Mouse (Mus musculus) heart, embryonic 12.5 days (tissue): ENCODE measurements around the gene Il21r. TPM values are rescaled to one million over a fixed set of nuclear protein-coding genes. Genes with fewer than 3 reads are reported as not detected.

Experiments used
- ATAC-seq: fragments of 200-750 bp; cut with Nextera tagmentation; 2 replicates; pipeline ENCODE4 v1.8.0; 2017; ENCODE audit warnings: moderate TSS enrichment, moderate library complexity; ENCODE audit not compliant: insufficient number of reproducible peaks, low FRiP score
- H3K27ac ChIP-seq: fragments of 300-500 bp; sonication (generic); 2 replicates; pipeline ENCODE4 v1.5.1; 2016; ENCODE audit warnings: mild to moderate bottlenecking, moderate library complexity; ENCODE audit not compliant: poor library complexity, severe bottlenecking
- H3K27me3 ChIP-seq: fragments of 300-500 bp; sonication (generic); replicated peaks from 2 replicates; pipeline ENCODE4 v1.6.1; 2016; ENCODE audit warnings: mild to moderate bottlenecking, moderate library complexity
- H3K36me3 ChIP-seq: fragments of 300-500 bp; sonication (generic); 2 replicates; pipeline ENCODE4 v1.6.1; 2016; ENCODE audit warnings: mild to moderate bottlenecking, moderate library complexity
- H3K4me1 ChIP-seq: fragments of 300-500 bp; sonication (generic); replicated peaks from 2 replicates; pipeline ENCODE4 v1.6.1; 2016; ENCODE audit warnings: mild to moderate bottlenecking
- H3K4me2 ChIP-seq: fragments of 300-500 bp; sonication (generic); 2 replicates; pipeline ENCODE4 v1.6.1; 2016; ENCODE audit warnings: mild to moderate bottlenecking, moderate library complexity
- H3K4me3 ChIP-seq: fragments of 300-500 bp; sonication (generic); 2 replicates; pipeline ENCODE4 v1.5.1; 2016; ENCODE audit warnings: mild to moderate bottlenecking
- H3K9ac ChIP-seq: fragments of 300-500 bp; sonication (generic); 2 replicates; pipeline ENCODE4 v1.6.1; 2016; ENCODE audit warnings: mild to moderate bottlenecking, moderate library complexity
- H3K9me3 ChIP-seq: fragments of 300-500 bp; sonication (generic); replicated peaks from 2 replicates; pipeline ENCODE4 v1.6.1; 2016; ENCODE audit warnings: mild to moderate bottlenecking, moderate library complexity
- WGBS: fragments of 180-500 bp; shearing (Covaris S2); methylation state at CpG from one replicate; pipeline ENCODE4 v1.1.7; 2016; 5-methylcytosine and 5-hydroxymethylcytosine counted together
- polyA plus RNA-seq: library from polyadenylated mRNA; unstranded; fragments of >200 nt; fragmentation: Nextera tagmentation; extraction: Ambion mirVana; gene quantifications from 2 replicates; pipeline ENCODE4 v1.2.1, GENCODE M21; 2016

Il21r gene
- polyA plus RNA-seq: 0.18 and 0.23 TPM in 2 replicates

DNA sequence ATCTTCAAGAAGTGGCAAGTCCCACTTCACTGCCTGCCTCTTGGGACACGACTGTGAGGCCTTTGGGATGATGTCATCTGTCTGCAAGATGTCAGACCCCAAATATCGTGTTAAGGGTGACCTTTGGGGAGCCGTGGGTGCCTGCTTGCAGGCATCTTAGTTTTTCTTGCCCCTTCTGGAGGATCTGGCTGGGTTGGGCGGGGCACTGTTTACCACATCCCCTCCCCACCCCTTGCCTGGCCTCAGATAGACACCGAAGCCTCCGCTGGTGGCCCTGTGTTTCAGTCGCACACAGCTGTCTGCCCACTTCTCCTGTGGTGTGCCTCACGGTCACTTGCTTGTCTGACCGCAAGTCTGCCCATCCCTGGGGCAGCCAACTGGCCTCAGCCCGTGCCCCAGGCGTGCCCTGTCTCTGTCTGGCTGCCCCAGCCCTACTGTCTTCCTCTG is at the start of gene Il21r:
TSS of gene Il21r (plus strand) at position 245 of the 447 bp plus-strand sequence.
- ATAC-seq: no peak
- WGBS: 57% methylated on average over 11 of the region's 11 CpGs
- no peak within 1 kb of the TSS for H3K4me2 ChIP-seq
- no peak within 1 kb of the TSS for H3K9ac ChIP-seq
- H3K4me3 ChIP-seq: no peak within 1 kb of the TSS
- H3K4me1 ChIP-seq: peaks cover 14% of the 10 kb centered on the region
- H3K9me3 ChIP-seq: no peaks in the 10 kb centered on the region
- H3K27me3 ChIP-seq: no peaks in the 10 kb centered on the region
- H3K27ac ChIP-seq: no peak within 1 kb of the TSS
- no peaks in the 10 kb centered on the region for H3K36me3 ChIP-seq

DNA sequence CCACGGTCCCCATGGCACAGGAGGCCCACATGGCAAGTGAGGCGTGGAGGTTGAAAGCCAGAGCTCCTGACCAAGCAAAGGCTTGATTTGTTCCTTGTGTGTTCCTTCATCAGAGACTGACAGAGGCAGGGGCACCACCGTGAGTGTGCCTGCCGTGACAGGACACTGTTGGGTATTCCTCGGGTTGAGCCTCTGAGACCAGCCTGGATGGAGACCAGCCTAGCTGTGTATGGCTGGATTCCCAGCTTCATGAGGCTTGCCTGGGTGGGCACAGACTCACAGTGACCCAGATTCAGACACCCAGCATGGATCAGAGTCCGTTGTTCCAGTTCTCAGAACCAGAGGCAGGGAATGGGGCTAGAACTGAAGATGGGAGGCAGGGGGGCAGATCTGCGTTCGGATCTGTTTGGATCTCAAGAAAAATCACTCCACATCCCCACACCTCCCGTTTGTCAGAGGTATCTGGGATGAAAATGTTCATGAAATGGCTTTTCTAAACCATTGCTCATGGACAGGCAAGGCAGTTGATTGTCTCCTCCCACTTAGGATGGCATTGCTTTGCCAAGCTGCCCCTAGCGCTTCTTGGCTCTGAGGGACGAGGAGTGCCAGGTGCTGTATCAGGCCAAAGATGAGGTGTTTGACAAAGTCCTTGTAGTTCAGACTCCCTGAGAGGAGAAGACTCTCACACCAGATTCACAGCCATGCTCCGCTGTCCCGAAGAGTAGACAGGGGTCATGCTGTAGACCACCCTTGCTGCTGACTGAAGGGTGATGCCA is 49.4 kb upstream of the Il21r start:
- no peak for ATAC-seq
- Histone ChIP-seq H3K36me3 (no peaks in the 10 kb centered on the region), H3K9me3 (no peaks in the 10 kb centered on the region), H3K27ac (no peak overlapping the region), H3K27me3 (peaks cover 18% of the 10 kb centered on the region), H3K4me1 (peaks cover 27% of the 10 kb centered on the region), H3K4me3 (no peak overlapping the region), H3K9ac (no peak overlapping the region), H3K4me2 (no peak overlapping the region)
- WGBS: 85% methylated on average over 13 of the region's 13 CpGs

DNA sequence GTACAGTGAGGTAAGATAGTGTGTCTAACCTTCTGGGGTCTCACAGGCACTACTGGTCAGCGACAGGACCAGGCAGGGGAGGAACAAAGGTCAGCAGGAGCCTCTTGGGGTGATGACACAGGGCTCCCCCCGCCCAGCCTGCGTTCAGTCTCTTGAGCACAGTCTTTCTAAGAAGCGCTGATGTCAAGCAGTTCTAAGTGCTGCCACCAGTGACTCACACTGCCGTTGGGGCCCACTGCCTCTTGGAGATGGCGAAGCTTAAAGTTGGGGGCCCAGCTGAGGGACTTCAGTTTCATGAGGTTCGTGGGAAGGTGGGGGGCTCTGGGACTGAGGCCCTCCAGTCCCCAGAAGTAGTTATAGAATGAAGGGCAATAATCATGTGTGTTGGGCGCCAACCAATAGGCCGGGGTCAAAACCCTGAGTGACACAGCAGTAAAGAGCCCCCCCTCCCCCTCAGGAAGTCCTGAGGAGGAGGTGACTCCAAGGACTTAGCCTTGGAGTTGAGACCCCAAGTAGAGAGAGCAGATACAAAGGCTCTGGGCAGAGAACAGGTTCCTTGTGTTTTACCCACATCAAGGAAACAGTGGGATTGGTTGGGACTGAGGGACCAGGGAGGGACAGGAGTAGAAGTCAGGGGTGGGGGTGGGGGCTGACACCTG is 48.6 kb upstream of the Il21r start:
- no peak for ATAC-seq
- no peak overlapping the region for H3K4me2 ChIP-seq
- no peak overlapping the region for H3K27ac ChIP-seq
- WGBS: 83% methylated on average over 9 of the region's 9 CpGs
- no peaks in the 10 kb centered on the region for H3K9me3 ChIP-seq
- H3K9ac ChIP-seq: no peak overlapping the region
- H3K4me1 ChIP-seq: peaks cover 31% of the 10 kb centered on the region
- no peak overlapping the region for H3K4me3 ChIP-seq
- peaks cover 18% of the 10 kb centered on the region for H3K27me3 ChIP-seq
- H3K36me3 ChIP-seq: no peaks in the 10 kb centered on the region

DNA sequence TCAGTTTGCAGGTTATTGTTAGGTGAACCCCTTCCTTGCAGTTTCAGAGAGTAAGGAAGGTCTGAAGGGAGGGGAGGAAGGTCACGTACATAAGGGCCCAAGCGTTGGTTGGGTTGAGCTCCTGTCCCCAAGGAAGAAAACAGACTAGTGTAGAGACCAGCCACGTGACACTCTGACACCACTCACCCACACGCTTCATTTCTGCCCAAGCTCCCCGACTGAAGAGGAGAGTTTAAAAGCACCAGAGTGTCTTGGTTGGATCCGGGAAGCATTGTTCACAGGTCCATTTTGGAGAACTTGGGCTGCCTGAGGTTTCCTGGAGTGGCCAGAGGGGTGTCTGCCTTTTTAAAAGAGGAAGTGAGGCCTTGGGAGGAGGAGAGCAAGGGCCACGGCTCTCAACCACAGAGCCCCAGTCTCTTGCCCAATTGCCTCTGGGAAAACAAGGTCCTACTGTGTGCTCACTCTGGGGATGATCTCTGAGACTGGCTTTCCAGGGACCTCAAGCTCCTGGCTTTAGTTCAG is 47.8 kb upstream of the Il21r start:
- WGBS: 75% methylated on average over 7 of the region's 7 CpGs
- H3K9me3 ChIP-seq: no peaks in the 10 kb centered on the region
- H3K4me3 ChIP-seq: no peak overlapping the region
- H3K36me3 ChIP-seq: no peaks in the 10 kb centered on the region
- peaks cover 18% of the 10 kb centered on the region for H3K27me3 ChIP-seq
- H3K4me2 ChIP-seq: no peak overlapping the region
- peaks cover 29% of the 10 kb centered on the region for H3K4me1 ChIP-seq
- H3K9ac ChIP-seq: no peak overlapping the region
- no peak for ATAC-seq
- no peak overlapping the region for H3K27ac ChIP-seq

DNA sequence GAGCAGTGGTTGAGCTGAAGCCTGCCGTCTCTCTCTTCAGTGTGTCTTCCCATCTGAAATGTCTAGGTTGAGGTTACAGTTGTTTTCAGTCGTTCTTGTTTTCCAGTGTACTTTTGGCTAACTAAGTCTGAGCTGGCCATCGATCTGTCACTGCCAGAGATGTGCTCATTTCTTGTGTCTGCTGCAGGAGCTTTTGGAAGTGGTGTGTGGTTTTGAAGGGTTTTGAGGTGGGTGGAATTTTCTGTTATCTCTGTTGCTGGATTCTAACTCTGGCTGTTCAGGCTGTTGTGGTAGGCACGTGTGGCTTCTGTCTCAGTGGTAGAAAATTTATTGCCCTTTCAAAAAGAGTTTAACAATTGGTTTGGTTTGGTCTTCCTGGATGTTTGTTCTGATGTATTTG is 47.1 kb upstream of the Il21r start:
- 57% methylated on average over 4 of the region's 4 CpGs for WGBS
- no peaks in the 10 kb centered on the region for H3K36me3 ChIP-seq
- H3K9me3 ChIP-seq: no peaks in the 10 kb centered on the region
- H3K4me2 ChIP-seq: no peak overlapping the region
- no peak overlapping the region for H3K9ac ChIP-seq
- peaks cover 18% of the 10 kb centered on the region for H3K27me3 ChIP-seq
- no peak overlapping the region for H3K4me3 ChIP-seq
- peaks cover 29% of the 10 kb centered on the region for H3K4me1 ChIP-seq
- H3K27ac ChIP-seq: no peak overlapping the region
- ATAC-seq: no peak

DNA sequence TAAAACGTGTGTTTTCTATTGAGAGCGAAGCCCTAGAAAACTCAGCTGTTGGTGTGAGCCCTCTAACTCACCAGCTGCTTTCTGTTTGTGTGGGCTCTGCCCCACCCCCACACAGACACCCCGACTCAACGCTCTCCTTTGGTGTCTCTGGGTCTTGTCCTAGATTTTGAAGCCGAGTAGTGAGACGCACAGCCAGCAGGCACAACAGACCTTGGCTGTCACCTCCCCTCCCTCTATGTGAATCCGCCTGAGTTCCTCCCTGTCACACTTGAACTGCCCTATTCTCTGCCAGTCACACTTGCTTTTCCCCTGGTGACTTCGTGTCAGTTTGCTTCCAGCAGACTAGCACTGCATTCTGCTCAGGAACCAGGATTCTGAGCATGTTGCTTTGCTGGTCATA is 46.4 kb upstream of the Il21r start:
- Histone ChIP-seq H3K9me3 (no peaks in the 10 kb centered on the region), H3K27ac (no peak overlapping the region), H3K4me1 (peaks cover 25% of the 10 kb centered on the region), H3K27me3 (peaks cover 18% of the 10 kb centered on the region), H3K9ac (no peak overlapping the region), H3K4me2 (no peak overlapping the region), H3K36me3 (no peaks in the 10 kb centered on the region), H3K4me3 (no peak overlapping the region)
- 62% methylated on average over 8 of the region's 8 CpGs for WGBS
- no peak for ATAC-seq

DNA sequence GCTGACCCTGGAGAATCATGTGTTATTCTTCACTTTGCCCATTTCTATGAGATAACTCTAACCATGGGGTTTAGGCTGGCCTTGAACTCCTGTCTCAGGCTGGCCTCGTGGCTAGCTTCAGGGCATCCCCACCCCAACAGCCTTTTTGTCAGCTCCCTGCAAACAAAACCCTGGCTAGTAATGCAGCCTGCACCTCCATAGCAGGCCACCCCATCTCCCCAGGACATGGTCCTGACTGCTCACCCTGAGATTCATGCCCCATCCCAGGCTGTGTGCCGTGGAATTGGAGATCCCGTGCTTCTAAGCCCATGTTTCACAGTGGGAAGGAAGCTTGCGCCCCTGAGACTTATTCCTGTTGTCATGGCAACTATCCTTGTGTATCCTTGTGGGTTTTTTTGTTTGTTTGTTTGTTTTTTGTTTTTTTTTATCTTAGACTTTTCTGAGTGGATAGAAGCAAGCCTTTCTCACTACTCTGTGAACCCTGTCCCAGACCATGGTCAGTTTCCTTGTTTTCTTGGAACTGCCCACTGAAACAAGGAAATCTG is 44.8 kb upstream of the Il21r start:
- ATAC-seq: no peak
- Histone ChIP-seq H3K4me2 (no peak overlapping the region), H3K27me3 (peaks cover 9% of the 10 kb centered on the region; the same call in 1 of the 2 replicates), H3K4me3 (no peak overlapping the region), H3K9ac (no peak overlapping the region), H3K36me3 (no peaks in the 10 kb centered on the region), H3K4me1 (peaks cover 25% of the 10 kb centered on the region), H3K9me3 (no peaks in the 10 kb centered on the region), H3K27ac (no peak overlapping the region)
- 72% methylated on average over 4 of the region's 4 CpGs for WGBS

DNA sequence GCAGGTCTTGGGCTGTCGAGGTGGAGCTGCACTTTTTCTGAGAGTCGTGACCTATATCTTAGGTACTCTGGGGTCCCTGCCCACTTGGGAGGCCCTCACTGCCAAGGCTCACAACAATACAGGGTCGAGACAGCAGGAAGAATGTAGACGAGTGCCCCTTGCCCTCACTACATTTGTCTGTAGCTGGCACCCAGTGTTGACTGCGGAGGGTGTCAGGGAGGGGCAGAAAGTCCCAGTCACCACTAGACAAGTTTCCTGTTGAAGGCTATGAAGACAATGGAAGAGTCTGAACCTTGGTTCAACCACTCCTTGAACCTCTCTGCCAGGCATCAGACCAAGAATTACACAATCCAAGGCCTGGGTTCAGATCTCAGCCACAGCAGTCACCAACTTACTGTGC is 44.2 kb upstream of the Il21r start:
- WGBS: 55% methylated on average over 5 of the region's 5 CpGs
- no peak overlapping the region for H3K4me3 ChIP-seq
- peaks cover 25% of the 10 kb centered on the region for H3K4me1 ChIP-seq
- no peak overlapping the region for H3K27ac ChIP-seq
- ATAC-seq: no peak
- H3K4me2 ChIP-seq: no peak overlapping the region
- H3K9me3 ChIP-seq: no peaks in the 10 kb centered on the region
- H3K27me3 ChIP-seq: 0 out of 2 replicates have a peak, but pooled peaks cover 3% of the 10 kb centered on the region
- H3K36me3 ChIP-seq: no peaks in the 10 kb centered on the region
- no peak overlapping the region for H3K9ac ChIP-seq

DNA sequence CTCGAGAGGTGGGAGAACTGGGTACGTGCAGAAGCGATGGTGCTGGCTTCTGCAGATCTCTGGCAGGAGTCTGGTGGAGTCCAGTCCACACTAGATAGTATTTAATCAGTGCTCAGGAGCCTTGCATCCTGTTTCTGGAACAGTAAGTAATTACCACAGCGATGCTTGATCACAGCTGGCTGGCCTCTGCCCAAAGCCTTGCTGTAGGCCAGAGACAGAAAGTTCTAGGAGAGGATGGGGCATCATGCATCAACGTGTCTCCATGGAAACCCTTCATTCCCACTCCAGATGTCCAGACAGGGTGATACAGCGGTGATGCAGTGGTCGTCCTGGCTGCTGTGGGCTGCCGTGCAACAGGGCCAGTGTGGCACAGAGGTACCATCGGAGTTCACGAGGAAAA is 43.7 kb upstream of the Il21r start:
- no peak overlapping the region for H3K4me2 ChIP-seq
- H3K4me1 ChIP-seq: peaks cover 29% of the 10 kb centered on the region
- no peaks in the 10 kb centered on the region for H3K9me3 ChIP-seq
- H3K27ac ChIP-seq: no peak overlapping the region
- no peaks in the 10 kb centered on the region for H3K27me3 ChIP-seq
- no peaks in the 10 kb centered on the region for H3K36me3 ChIP-seq
- 79% methylated on average over 10 of the region's 10 CpGs for WGBS
- ATAC-seq: no peak
- no peak overlapping the region for H3K9ac ChIP-seq
- no peak overlapping the region for H3K4me3 ChIP-seq

DNA sequence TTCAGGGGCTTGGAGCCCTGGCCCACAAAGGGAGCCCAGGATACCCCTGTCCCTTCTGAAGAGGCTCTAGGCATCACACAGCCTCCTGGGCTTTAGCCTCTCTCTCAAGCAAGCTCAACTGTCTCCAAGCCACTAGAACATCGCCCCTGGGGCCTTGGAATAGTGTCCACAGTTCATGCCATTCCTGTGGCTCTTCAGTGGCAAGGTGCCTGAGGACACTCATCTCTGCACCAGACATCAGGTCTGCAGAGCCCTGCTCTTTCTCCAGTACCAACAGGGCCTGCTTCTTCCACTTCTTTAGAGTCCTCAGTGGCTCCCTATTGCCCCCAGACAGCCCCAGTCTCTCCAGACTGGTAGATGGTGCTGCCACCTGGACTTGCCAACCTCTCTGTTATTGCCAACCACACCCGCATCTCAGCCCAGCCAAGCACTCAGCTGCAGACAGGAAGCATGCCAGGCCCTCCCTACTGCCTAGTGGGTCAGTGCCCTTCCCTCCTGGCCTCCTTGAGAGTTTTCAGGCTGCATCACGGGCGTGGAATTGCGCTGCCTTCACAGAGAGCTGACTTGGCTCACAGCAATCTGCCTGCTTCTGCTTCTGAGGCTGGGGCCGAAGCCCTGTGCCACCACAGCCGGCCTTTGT is 43.0 kb upstream of the Il21r start:
- H3K9me3 ChIP-seq: no peaks in the 10 kb centered on the region
- 86% methylated on average over 7 of the region's 7 CpGs for WGBS
- no peak for ATAC-seq

More for the DNA sequence above, 43.0 kb upstream of the Il21r start:
- Histone ChIP-seq H3K9ac (no peak overlapping the region), H3K27ac (no peak overlapping the region), H3K27me3 (no peaks in the 10 kb centered on the region), H3K4me1 (peaks cover 29% of the 10 kb centered on the region), H3K4me2 (no peak overlapping the region), H3K4me3 (no peak overlapping the region), H3K36me3 (no peaks in the 10 kb centered on the region)
